Mouse (Mus musculus) spleen, adult 12 weeks (tissue): Measurements from ENCODE around the gene Gm26620.
A peak's percentile ranks its signal among the peaks of the same experiment; 100 is the strongest.

Experiments
- DNase-seq: peaks from one replicate; pipeline ENCODE4 v3.0.0; 2022; ENCODE audit warnings: low spot score

The Gm26620 gene

GRCm38 (mm10) chr1:170911907-170912660 is 27.2 kb downstream of the Gm26620 start:
- DNase-seq, result no peak

- DNase-seq, result no peak
Measured at GRCm38 (mm10) chr1:170912891-170913615, 28.2 kb downstream of the Gm26620 start, which contains the start of gene Fcrlb. TSS of gene Fcrlb (minus strand) at chr1:170912941.

GRCm38 (mm10) chr1:170915657-170916056 is 30.8 kb downstream of the Gm26620 start:
- no peak for DNase-seq

GRCm38 (mm10) chr1:170919308-170919707 is 34.4 kb downstream of the Gm26620 start:
- no peak for DNase-seq

- DNase-seq, result no peak
Measured at GRCm38 (mm10) chr1:170924485-170924884, 39.6 kb downstream of the Gm26620 start.

- DNase-seq, result no peak
Measured at GRCm38 (mm10) chr1:170926941-170927340, 42.1 kb downstream of the Gm26620 start.

GRCm38 (mm10) chr1:170927378-170927777 is 42.5 kb downstream of the Gm26620 start, which contains the start of gene Fcrla:
TSS of gene Fcrla (minus strand) at chr1:170927583.
- no peak for DNase-seq

- DNase-seq, result peak; percentile 35
Measured at GRCm38 (mm10) chr1:170928467-170928866, 43.6 kb downstream of the Gm26620 start.

GRCm38 (mm10) chr1:170929245-170929644 is 44.4 kb downstream of the Gm26620 start:
- DNase-seq, result no peak

- no peak for DNase-seq
Measured at GRCm38 (mm10) chr1:170932043-170932442, 47.2 kb downstream of the Gm26620 start.

- no peak for DNase-seq
Measured at GRCm38 (mm10) chr1:170933386-170933920, 48.6 kb downstream of the Gm26620 start.

GRCm38 (mm10) chr1:170933940-170934339 is 49.1 kb downstream of the Gm26620 start:
- no peak for DNase-seq

GRCm38 (mm10) chr1:170934383-170934782 is 49.5 kb downstream of the Gm26620 start:
- no peak for DNase-seq
